Mouse (Mus musculus) left cerebral cortex, postnatal 36 days (tissue): ENCODE data around the gene Garnl3. TPM values are rescaled to one million over a fixed set of nuclear protein-coding genes. Genes with fewer than 3 reads are reported as not detected.
A peak's percentile ranks its signal among the peaks of the same experiment; 100 is the strongest.
"Not testable (repeated sequence)": the region's sequence is repeated elsewhere in the genome, so short reads cannot be mapped to it uniquely, and the experiment has no call there.

Experiments
- DNase-seq, 2 experiments: peaks; one replicate each; pipeline ENCODE4 v3.0.0; 2021 to 2022; ENCODE audit warnings: low spot score in 2 of 2, mixed read lengths in 1 of 2
- intact Hi-C: fragments of 180-260 bp; cut with DNase I; formaldehyde crosslinking; loops from one replicate; pipeline ENCODE4 v1.15.1; 2025
- total RNA-seq, 2 experiments: library from RNA; stranded (reverse); gene quantifications; 2 replicates each; pipeline ENCODE4 v1.2.3; 2021

The Garnl3 gene
- total RNA-seq, 2 experiments from 2014 or later: 104 to 129 TPM

GRCm38 (mm10) chr2:33158895-33159294 lies 27.4 kb upstream of the Garnl3 start:
- DNase-seq: no peak
- intact Hi-C loops: loop anchor here (5.0 kb wide), 1 partner anchor 243 kb away; no protein-coding TSS in a partner anchor

DNA sequence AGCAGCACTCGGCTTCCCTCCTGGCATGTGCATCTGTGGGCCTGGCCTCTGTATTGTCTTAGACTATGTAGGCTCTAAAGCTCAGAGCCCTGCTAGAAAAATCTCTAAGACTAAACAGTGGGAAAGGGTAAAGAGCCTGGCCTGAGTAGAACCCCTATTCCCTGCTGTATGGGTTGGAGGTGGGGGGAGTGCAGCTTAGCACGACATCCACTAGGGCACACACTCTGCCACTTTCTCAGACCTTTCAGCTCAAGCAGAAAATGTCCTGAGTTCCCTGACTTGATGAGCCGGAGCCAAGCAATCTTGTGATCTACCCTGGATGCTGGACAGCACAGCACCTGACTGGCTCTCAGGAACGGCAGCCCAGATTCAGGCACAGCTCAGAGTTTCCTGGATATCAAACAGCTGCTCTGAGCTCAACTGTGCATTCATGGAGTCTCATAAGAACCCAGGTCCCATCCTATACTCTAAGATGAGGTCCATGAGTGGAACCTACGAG lies 24.9 kb upstream of the Garnl3 start:
- DNase-seq: no peak
- intact Hi-C loops: loop anchor here (5.0 kb wide), 1 partner anchor 246 kb away; no protein-coding TSS in a partner anchor

DNA sequence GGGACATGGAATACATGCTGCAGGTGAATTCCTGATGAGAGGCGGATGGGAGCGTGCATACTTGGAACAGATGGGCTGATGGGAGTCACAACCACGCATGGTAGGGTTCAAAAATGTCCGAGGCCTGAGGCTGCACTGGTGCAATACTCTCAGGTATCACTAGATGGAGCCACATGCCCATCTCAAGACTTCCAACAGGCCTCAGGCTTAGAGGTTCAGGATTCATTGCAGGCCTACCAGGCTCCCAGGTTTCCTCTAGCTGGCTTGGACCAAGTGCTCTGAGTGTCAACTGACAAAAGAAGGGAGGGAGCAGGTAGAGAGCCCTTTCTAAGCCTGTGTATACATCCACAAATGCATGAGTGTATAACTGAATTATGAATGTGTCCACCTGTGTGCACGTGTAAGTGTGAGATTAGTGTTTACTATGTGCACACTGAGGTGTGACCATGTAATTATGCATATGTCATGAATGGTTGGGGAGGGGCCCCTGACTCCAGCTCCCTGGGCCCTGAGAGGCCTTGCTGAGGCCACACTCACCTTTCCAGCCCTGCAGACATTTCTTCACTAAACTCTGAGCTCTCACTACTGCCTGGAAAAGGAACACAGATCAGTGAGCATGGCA lies 23.4 kb upstream of the Garnl3 start:
- intact Hi-C loops: loop anchor here (1.0 to 5.0 kb wide), 2 partner anchors 194 to 247 kb away; no protein-coding TSS in a partner anchor
- DNase-seq: peak; percentile 67 to 78

DNA sequence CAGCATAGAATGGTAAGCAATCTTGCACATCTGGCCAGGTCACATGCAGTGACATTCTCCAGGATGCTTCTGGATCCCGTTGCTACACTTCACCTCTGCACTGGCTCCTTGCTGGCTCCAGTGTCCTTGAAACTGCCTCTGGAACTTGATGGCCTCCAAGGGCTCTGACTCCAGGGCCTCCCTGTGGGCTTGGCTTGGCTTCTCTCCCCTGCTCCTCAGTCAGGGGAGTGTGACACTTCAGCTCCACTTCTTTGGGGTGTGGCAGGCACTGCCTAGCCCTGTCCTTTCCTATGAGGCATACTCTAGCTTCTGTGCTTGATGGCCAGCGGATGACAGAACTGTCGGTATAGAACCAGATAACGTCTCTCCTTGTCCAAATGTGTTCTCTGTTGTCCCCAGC lies 15.5 kb upstream of the Garnl3 start:
- intact Hi-C loops: no loop called here
- no peak for DNase-seq

DNA sequence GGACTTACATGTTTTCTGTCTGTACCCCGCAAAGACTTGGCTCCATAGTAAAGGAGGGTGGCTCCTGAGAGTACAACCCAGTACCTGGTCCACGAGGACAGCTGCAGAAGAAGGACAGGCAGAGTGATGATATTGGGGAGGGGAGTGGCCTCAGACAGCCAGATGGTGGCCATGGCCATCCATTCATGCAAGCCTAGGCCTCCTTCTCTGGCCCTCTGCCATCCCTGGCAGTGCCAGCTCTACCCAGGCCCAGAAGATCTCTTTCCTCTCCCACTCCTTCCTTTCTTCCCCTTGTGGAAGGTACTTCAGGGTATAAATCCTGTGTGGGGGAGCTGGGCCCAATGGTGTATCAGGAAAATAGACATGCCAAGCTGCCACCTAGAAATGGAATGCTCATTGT lies 11.8 kb upstream of the Garnl3 start:
- intact Hi-C loops: no loop called here
- DNase-seq: no peak

- DNase-seq: no peak
- intact Hi-C loops: no loop called here
These were observed 7.0 kb upstream of the Garnl3 start for GRCm38 (mm10) chr2:33138491-33138890.

DNA sequence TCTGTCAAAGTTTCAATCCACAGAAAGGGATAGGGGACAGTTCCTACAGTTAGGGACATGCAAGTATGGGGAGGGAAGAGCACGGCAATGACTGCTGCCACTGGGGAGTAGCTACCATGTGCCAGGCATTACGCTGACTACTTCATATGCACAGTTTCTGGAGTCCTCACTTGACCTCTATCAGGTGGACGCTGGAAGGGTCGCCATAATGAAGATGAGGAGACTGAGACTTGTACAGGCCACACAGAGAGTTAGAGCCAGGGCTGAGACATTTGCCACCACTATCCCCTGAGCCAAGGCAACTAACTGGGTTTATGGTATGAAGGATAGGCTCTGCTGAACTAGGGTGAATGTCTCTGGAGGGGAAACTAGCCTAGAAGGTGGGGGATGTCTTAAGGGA lies 6.3 kb upstream of the Garnl3 start:
- intact Hi-C loops: no loop called here
- no peak for DNase-seq

GRCm38 (mm10) chr2:33137244-33137643 lies 5.8 kb upstream of the Garnl3 start:
- intact Hi-C loops: no loop called here
- no peak for DNase-seq

- DNase-seq: no peak
- intact Hi-C loops: no loop called here
These were observed 4.9 kb upstream of the Garnl3 start for GRCm38 (mm10) chr2:33136366-33136765.

GRCm38 (mm10) chr2:33134766-33135490 lies 3.5 kb upstream of the Garnl3 start:
- DNase-seq: no peak
- intact Hi-C loops: loop anchor here (5.0 kb wide), 1 partner anchor 143 kb away; no protein-coding TSS in a partner anchor

DNA sequence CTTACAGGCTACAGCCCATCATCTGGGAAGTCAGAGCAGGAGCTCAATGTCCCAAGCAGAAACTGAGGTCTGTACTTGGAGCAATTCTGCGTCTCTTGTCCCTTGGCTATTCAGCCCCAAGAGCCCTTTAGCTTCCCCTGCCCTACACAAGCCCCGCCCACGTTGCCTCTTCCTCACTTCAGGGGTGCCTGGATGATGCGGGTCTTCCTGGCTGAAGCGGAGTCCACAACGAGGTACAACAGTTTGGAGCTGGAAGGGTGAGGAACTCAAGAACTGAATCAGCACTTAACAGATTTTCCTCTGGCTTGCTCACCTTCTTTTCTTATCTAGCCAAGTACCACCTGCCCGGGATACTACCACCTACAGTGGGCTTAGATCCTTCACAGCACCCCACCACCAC lies 852 bp upstream of the Garnl3 start:
- DNase-seq: no peak
- intact Hi-C loops: loop anchor here (5.0 kb wide), 1 partner anchor 140 kb away; no protein-coding TSS in a partner anchor

DNA sequence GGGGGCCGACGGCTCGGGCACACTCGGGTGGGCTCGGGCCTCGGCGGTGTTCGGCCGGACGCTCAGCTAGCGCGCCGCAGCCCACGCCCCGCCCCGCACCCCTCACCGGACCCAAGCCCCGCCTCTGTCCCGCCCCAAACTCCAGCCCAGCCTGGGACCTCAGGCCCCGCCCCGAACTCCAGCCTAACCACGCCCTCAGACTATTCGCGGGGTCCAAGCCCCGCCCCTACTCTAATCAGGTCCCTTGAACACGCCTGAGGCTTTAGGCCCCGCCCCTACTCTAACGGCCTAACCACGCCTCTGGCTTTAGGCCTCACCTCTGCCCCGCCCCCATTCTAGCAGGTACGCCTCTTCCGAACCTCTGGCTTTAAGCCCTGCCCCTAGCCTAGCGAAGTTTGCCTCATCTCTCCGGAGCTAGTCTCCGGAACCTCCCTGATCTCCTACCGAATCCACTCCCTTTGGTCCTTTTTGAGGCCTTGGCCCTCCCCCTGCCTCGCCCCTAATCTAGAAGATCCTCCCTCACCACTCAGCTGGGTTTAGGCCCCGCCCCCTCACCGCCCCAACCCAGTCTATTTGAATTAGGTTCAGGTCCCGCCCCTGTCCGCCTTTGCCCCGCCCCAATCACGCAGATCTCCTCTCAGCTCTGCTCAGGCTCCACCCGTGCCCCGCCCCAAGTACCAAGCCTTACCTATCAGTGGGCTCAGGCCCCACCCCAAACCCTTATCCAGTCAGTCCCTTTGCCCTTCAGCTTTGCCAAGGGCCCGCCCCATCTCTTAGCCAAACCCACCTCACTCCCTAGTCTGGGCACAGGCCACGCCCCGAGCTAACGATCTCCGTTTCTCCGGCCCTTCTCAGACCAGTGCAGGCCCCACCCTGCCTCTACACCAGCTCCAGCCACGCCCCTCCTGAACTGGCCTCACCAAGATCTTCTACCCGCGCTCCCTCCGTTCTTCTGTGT lies 649 bp downstream of the Garnl3 start:
- intact Hi-C loops: loop anchor here (5.0 kb wide), 1 partner anchor 139 kb away; no protein-coding TSS in a partner anchor
- peak; percentile 93 for DNase-seq

GRCm38 (mm10) chr2:33130141-33130525 lies 1.3 kb downstream of the Garnl3 start:
- intact Hi-C loops: loop anchor here (5.0 kb wide), 1 partner anchor 138 kb away; no protein-coding TSS in a partner anchor
- no peak for DNase-seq

GRCm38 (mm10) chr2:33129696-33130095 lies 1.8 kb downstream of the Garnl3 start:
- DNase-seq: no peak
- intact Hi-C loops: loop anchor here (5.0 kb wide), 2 partner anchors 52 to 137 kb away; no protein-coding TSS in a partner anchor

GRCm38 (mm10) chr2:33129005-33129404 lies 2.4 kb downstream of the Garnl3 start:
- intact Hi-C loops: loop anchor here (5.0 kb wide), 1 partner anchor 52 kb away; no protein-coding TSS in a partner anchor
- no peak for DNase-seq

DNA sequence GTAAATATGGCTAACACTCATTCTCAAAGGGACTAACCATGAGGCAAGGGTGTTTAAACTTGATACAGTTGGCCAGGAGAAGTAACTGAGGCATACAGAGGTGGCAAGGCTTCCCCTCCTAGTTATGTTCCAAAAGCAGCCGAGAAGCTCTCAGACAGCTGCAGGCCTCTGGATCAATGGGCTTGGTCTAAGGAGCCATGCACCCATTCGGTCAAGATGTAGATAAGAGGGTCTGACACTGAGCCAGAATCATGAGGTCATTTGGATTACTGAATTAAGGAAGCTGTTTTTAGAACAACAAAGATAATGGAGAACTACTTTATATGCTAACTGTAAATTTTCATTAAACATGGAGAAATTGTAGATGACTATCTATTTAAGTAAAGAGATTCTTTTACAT lies 4.2 kb downstream of the Garnl3 start:
- DNase-seq: no peak
- intact Hi-C loops: loop anchor here (5.0 kb wide), 1 partner anchor 50 kb away; no protein-coding TSS in a partner anchor

- DNase-seq: no peak
- intact Hi-C loops: no loop called here
These were observed 8.6 kb downstream of the Garnl3 start for GRCm38 (mm10) chr2:33122856-33123255.

GRCm38 (mm10) chr2:33100536-33100935 lies 30.9 kb downstream of the Garnl3 start:
- intact Hi-C loops: no loop called here
- no peak for DNase-seq

DNA sequence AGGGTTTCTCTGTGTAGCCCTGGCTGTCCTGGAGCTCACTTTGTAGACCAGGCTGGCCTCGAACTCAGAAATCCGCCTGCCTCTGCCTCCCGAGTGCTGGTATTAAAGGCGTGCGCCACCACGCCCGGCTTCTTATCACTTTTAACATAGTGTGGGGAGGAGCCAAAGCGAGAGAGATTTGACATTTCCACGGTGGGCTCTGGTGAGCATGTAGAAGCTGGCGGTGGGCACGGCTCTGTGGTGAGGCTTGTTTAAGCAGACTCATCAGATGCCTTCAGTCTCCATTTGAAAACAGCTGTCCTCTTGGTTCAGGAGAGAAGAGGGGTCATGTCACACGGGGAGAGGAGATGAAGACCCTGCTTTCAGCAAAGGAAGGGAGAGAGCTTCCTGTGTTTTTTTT lies 34.1 kb downstream of the Garnl3 start:
- intact Hi-C loops, DNase-seq: not testable (repeated sequence)
